Mouse (Mus musculus): ENCODE measurements around the gene Klhl24. TPM values are rescaled to one million over a fixed set of nuclear protein-coding genes. Genes with fewer than 3 reads are reported as not detected.

The Klhl24 gene
- total RNA-seq, 2 experiments from 2014 or later = 163 to 199 TPM

- intact Hi-C loops (cut with DNase I; ENCODE audit: low total_unique reads) = no loop called here
Observed at GRCm38 (mm10) chr16:20130397-20130796, 33.1 kb downstream of the Klhl24 start.

GRCm38 (mm10) chr16:20140772-20141531, 43.6 kb downstream of the Klhl24 start, which contains the start of gene Yeats2:
Gene Yeats2, plus strand, starts transcription at chr16:20141063.
- peak; percentile 80 for DNase-seq
- intact Hi-C loops (cut with DNase I; ENCODE audit: low total_unique reads) = no loop called here

More at GRCm38 (mm10) chr16:20130397-20130796, 33.1 kb downstream of the Klhl24 start:
- DNase-seq = no peak

- DNase-seq = no peak
- intact Hi-C loops (cut with DNase I; ENCODE audit: low total_unique reads) = no loop called here
Observed at GRCm38 (mm10) chr16:20144568-20144967, 47.2 kb downstream of the Klhl24 start.

GRCm38 (mm10) chr16:20151991-20152390, 54.6 kb downstream of the Klhl24 start:
- no peak for DNase-seq
- intact Hi-C loops (cut with DNase I; ENCODE audit: low total_unique reads) = no loop called here

- intact Hi-C loops (cut with DNase I; ENCODE audit: low total_unique reads) = no loop called here
- DNase-seq = no peak
Observed at GRCm38 (mm10) chr16:20153742-20154141, 56.4 kb downstream of the Klhl24 start.

GRCm38 (mm10) chr16:20160130-20160529, 62.8 kb downstream of the Klhl24 start:
- intact Hi-C loops (cut with DNase I; ENCODE audit: low total_unique reads) = no loop called here
- no peak for DNase-seq

GRCm38 (mm10) chr16:20169071-20169470, 71.7 kb downstream of the Klhl24 start:
- intact Hi-C loops (cut with DNase I; ENCODE audit: low total_unique reads) = no loop called here

GRCm38 (mm10) chr16:20169471-20170106, 72.2 kb downstream of the Klhl24 start:
- intact Hi-C loops (cut with DNase I; ENCODE audit: low total_unique reads) = no loop called here
- peak; percentile 19 for DNase-seq

More at GRCm38 (mm10) chr16:20169071-20169470, 71.7 kb downstream of the Klhl24 start:
- no peak for DNase-seq

Other genes starting within 250 kb of the Klhl24 start
- 1 to 10 TPM; 1.6 to 2.4 TPM for gene Klhl6, start 114.5 kb upstream of the Klhl24 start, total RNA-seq (2021)
- 10 to 100 TPM; 12.4 to 12.5 TPM for gene Yeats2, start 43.5 kb downstream of the Klhl24 start, total RNA-seq (2021)
- gene Map6d1, start 143.8 kb downstream of the Klhl24 start, total RNA-seq (2021) = under 1 TPM; 0.44 to 0.68 TPM
- 10 to 100 TPM; 76.8 to 81.8 TPM for gene Parl, start 204.8 kb downstream of the Klhl24 start, total RNA-seq (2021)
- gene Cyp2ab1, start 227.9 kb downstream of the Klhl24 start, total RNA-seq (2021) = under 1 TPM in 1 of 2 experiments, not detected in 1; 0.18 TPM